Mouse (Mus musculus): ENCODE data around the gene Gm5169. TPM values are rescaled to one million over a fixed set of nuclear protein-coding genes. Genes with fewer than 3 reads are reported as not detected.
"Not testable (repeated sequence)": the region's sequence is repeated elsewhere in the genome, so short reads cannot be mapped to it uniquely, and the experiment has no call there.

Gene Gm5169
- polyA plus RNA-seq (2015; fragmentation: Nextera tagmentation; extraction: Ambion mirVana), result not detected in 2 replicates

- not testable (repeated sequence) for H3K27ac ChIP-seq (ENCODE audit: low read length); H3K27me3 ChIP-seq (ENCODE audit: control insufficient read depth, insufficient read depth, low read depth, low read length); H3K9me3 ChIP-seq (replicated peaks; ENCODE audit: control insufficient read depth, low read length); H3K4me1 ChIP-seq (ENCODE audit: control insufficient read depth, low read depth, low read length); H3K9ac ChIP-seq (ENCODE audit: low read depth, low read length); H3K4me3 ChIP-seq (ENCODE audit: low read depth, low read length); H3K4me2 ChIP-seq (ENCODE audit: low read depth, low read length); ATAC-seq (ENCODE audit: low read depth); H3K36me3 ChIP-seq (ENCODE audit: control insufficient read depth, insufficient read depth)
- WGBS (ENCODE audit: insufficient replicate concordance), result no CpG with 5 or more reads among the region's 6 CpGs
These were observed at the start of gene Gm5169 for GRCm38 (mm10) chrX:25301355-25301754. Gene Gm5169, minus strand, starts transcription at chrX:25301455.

DNA sequence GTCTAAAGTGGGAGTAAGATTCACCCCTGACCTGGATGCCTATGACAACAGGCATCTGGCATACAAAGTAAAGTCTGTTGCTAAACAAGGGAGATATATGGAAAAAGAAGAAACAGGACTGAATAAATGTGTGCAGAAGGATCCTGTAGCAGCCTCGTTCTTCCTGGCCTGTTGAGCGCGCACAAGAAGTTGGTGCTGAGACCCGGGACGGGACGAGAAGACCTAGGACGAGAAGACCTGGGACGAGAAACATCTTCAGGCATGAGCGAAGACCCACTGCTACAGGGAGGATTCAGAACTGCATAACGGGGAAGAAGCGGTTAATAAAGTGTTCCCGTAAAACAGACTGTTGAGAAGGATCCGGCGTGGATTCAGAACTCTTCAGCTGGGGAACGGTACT lies 46.2 kb upstream of the Gm5169 start:
- H3K36me3 ChIP-seq (ENCODE audit: control insufficient read depth, insufficient read depth); ATAC-seq (ENCODE audit: low read depth); H3K4me1 ChIP-seq (ENCODE audit: control insufficient read depth, low read depth, low read length); H3K4me2 ChIP-seq (ENCODE audit: low read depth, low read length); H3K4me3 ChIP-seq (ENCODE audit: low read depth, low read length); H3K27ac ChIP-seq (ENCODE audit: low read length); H3K27me3 ChIP-seq (ENCODE audit: control insufficient read depth, insufficient read depth, low read depth, low read length); H3K9me3 ChIP-seq (replicated peaks; ENCODE audit: control insufficient read depth, low read length); H3K9ac ChIP-seq (ENCODE audit: low read depth, low read length): not testable (repeated sequence)
- whole genome bisulfite sequencing (ENCODE audit: insufficient replicate concordance), result 70% methylated on average over 12 of the region's 15 CpGs
